Mouse (Mus musculus) layer of hippocampus, postnatal 36 days (tissue): ENCODE results near the gene Mapk1ip1l. TPM values are rescaled to one million over a fixed set of nuclear protein-coding genes. Genes with fewer than 3 reads are reported as not detected.
A peak's percentile ranks its signal among the peaks of the same experiment; 100 is the strongest.

Experiments
- DNase-seq, 2 experiments: peaks; one replicate each; pipeline ENCODE4 v3.0.0; 2022
- total RNA-seq, 2 experiments: library from RNA; stranded (reverse); gene quantifications; 2 replicates each; pipeline ENCODE4 v1.2.3; 2021

Gene Mapk1ip1l
- total RNA-seq, 2 experiments from 2014 or later = 55.8 to 57.8 TPM

DNA sequence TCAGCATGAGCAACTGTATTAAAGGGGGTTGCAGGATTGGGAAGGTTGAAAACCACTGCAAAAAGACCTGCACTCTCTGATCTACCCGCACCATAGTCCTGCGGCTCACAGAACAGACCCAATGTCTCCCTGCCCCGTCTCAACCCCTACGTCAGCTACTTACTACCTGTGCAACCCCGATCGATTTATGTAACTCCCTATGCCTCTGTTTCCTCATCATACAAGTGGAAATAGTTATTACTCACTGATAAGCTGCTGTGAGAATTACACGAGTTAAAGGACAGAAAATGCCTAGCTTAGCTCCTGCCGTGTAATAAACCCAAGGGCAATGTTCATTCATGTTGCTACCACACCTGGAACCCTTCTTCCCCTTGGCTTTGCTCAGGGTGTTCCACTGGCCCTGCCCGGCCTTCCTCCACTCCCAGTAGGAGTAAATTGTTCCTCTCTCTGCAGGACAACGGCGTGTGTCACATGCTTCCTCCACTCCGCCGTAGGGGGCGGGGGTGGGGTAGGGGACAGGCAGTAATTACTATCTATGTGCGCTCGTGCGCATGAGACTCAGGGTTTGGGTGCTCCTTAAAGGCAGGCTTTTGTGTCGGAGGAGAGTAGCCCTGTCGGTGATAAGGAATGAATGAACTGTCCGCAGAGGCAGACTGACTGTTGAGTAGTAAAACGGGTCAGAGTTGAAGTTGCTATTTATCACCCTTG, 66.8 kb downstream of the Mapk1ip1l start:
- DNase-seq = no peak

- peak; percentile 82 to 85 for DNase-seq
Measured at GRCm38 (mm10) chr14:47366881-47367321, 68.8 kb downstream of the Mapk1ip1l start.

GRCm38 (mm10) chr14:47367461-47367860, 69.4 kb downstream of the Mapk1ip1l start, which contains the start of gene Lgals3:
Lgals3 (plus strand) TSS chr14:47367751.
- peak; percentile 58 to 64 for DNase-seq

DNA sequence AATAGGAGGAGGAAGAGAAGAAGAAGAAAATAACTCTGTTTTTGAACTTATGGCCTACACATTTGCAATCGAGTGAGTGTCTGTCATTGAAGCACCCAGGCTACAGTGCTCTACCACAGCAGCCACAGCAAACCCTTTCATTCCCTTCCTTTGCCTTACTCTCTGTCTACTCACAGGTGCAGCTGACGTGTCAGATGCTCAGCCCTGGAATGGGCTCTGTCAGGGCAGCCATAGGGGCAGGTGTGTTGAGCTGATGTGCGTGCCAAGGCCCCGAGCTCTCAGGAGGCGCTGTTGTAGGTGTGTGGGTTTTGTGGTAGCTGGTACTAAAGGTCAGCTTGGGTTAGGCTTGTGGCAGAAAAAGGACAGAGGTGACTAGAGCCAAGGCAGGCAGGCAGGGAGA, 71.7 kb downstream of the Mapk1ip1l start:
- no peak for DNase-seq

DNA sequence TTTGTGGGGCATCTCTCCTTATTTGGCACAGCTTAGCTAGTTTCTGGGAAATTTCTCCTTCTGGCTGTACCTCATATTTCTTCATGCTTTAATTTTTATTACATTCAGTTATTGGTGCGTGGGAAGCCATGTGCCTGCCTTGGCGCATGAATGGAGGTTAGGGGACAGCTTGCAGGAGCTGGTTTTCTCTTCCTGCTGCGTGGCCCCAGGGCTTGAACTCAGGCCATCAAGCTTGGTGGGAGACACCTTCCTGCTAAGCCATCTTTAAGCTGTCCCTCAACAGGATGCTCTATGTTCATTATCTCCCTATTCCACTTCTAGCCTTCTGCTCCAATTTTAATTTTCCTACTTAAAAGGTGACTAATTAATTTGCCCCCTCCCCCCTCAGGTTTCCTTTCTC, 72.7 kb downstream of the Mapk1ip1l start:
- no peak for DNase-seq

DNA sequence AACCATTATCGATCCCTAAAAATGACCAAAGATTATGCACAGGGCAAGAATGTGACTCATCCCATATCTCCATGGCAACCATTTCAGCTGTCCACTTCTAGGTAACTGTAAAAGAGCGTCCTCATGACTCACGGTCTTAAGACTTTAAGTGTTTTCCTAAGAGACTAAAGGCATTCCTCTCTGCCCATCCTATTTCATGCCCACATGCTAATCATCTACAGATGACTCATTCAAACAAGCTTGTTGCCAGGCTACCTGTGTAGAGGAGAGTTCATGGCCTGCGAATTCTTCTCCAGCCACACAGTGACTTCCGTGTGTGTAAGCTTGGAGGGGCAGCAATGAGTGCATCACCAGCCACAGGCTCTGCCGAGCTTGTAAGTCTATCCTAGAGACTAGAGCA, 73.6 kb downstream of the Mapk1ip1l start:
- DNase-seq = no peak

Other genes starting within 250 kb of the Mapk1ip1l start
- 1 to 10 TPM; 1.4 to 1.6 TPM for gene Gch1, start 108.9 kb upstream of the Mapk1ip1l start, total RNA-seq
- gene Wdhd1, start 21.4 kb upstream of the Mapk1ip1l start, total RNA-seq = 1 to 10 TPM; 6.6 to 7.6 TPM
- gene Socs4, start 21.3 kb upstream of the Mapk1ip1l start, total RNA-seq = 10 to 100 TPM; 12.5 to 14.7 TPM
- gene Lgals3, start 69.5 kb downstream of the Mapk1ip1l start, total RNA-seq = 1 to 10 TPM in 1 of 2 experiments, under 1 TPM in 1; 0.62 to 1.4 TPM
- gene Dlgap5, start 120.1 kb downstream of the Mapk1ip1l start, total RNA-seq = under 1 TPM; 0.37 to 0.86 TPM
- 10 to 100 TPM; 84.3 to 89.6 TPM for gene Fbxo34, start 152.2 kb downstream of the Mapk1ip1l start, total RNA-seq